Mouse (Mus musculus) forebrain, embryonic 15.5 days (tissue): Measurements from ENCODE around the gene Rnase2b. TPM values are rescaled to one million over a fixed set of nuclear protein-coding genes. Genes with fewer than 3 reads are reported as not detected.
"Not testable (repeated sequence)": the region's sequence is repeated elsewhere in the genome, so short reads cannot be mapped to it uniquely, and the experiment has no call there.

Source experiments
- ATAC-seq: fragments of 200-750 bp; cut with Nextera tagmentation; replicated peaks from 2 replicates; pipeline ENCODE4 v1.8.0; 2017; ENCODE audit warnings: mild to moderate bottlenecking, moderate TSS enrichment, moderate library complexity
- H3K27ac ChIP-seq: fragments of 300-500 bp; sonication (generic); replicated peaks from 2 replicates; pipeline ENCODE4 v1.5.1; 2015; ENCODE audit warnings: mild to moderate bottlenecking, inconsistent platforms
- H3K27me3 ChIP-seq: fragments of 300-500 bp; sonication (generic); 2 replicates; pipeline ENCODE4 v1.6.1; 2015; ENCODE audit warnings: inconsistent platforms
- H3K36me3 ChIP-seq: fragments of 300-500 bp; sonication (generic); 2 replicates; pipeline ENCODE4 v1.6.1; 2015; ENCODE audit warnings: mild to moderate bottlenecking, inconsistent platforms
- H3K4me1 ChIP-seq: fragments of 300-500 bp; sonication (generic); 2 replicates; pipeline ENCODE4 v1.6.1; 2015; ENCODE audit warnings: inconsistent platforms
- H3K4me2 ChIP-seq: fragments of 300-500 bp; sonication (generic); replicated peaks from 2 replicates; pipeline ENCODE4 v1.6.1; 2015; ENCODE audit warnings: mild to moderate bottlenecking, inconsistent platforms
- H3K4me3 ChIP-seq: fragments of 300-500 bp; sonication (generic); 2 replicates; pipeline ENCODE4 v1.5.1; 2015; ENCODE audit warnings: mild to moderate bottlenecking, inconsistent platforms
- H3K9ac ChIP-seq: fragments of 300-500 bp; sonication (generic); replicated peaks from 2 replicates; pipeline ENCODE4 v1.6.1; 2015; ENCODE audit warnings: mild to moderate bottlenecking, inconsistent platforms
- H3K9me3 ChIP-seq: fragments of 300-500 bp; sonication (generic); 2 replicates; pipeline ENCODE4 v1.6.1; 2016; ENCODE audit warnings: inconsistent platforms
- WGBS: fragments of 180-500 bp; shearing (Covaris S2); methylation state at CpG from one replicate; pipeline ENCODE4 v1.1.7; 2015; ENCODE audit warnings: mixed read lengths; 5-methylcytosine and 5-hydroxymethylcytosine counted together
- polyA plus RNA-seq: library from polyadenylated mRNA; unstranded; fragments of >200 nt; fragmentation: Nextera tagmentation; extraction: Ambion mirVana; gene quantifications from 2 replicates; pipeline ENCODE4 v1.2.1, GENCODE M21; 2015

Gene Rnase2b
- polyA plus RNA-seq, 1 experiment from 2014 or later = not detected

- H3K9me3 ChIP-seq = no peaks in the 10 kb centered on the region
- H3K27me3 ChIP-seq = no peaks in the 10 kb centered on the region
- no peaks in the 10 kb centered on the region for H3K4me1 ChIP-seq
- WGBS = 74% methylated on average over 4 of the region's 4 CpGs
- ATAC-seq = no peak
- no peaks in the 10 kb centered on the region for H3K36me3 ChIP-seq
- no peak overlapping the region for H3K4me2 ChIP-seq
- H3K9ac ChIP-seq = no peak overlapping the region
- H3K27ac ChIP-seq = no peak overlapping the region
- no peak overlapping the region for H3K4me3 ChIP-seq
Observed at GRCm38 (mm10) chr14:51156736-51157068, 5.4 kb upstream of the Rnase2b start.

DNA sequence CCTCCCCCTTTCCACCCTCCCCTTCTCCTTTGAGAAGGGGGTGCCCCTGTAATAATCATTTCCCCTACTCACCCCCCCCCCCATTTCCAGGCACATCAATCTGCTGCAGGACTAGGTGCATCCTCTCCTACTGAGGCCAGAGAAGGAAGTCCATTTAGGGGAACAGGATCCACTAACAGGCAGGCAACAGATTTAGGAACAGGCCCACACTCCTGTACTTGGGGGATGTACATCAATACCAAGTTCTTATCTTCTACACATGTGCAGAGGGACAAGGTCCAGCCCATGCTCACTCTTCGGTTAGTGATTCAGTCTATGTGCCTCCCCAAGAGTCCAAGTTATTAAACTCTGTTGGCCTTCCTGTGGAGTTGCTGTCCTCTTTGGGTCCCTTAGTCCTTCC, 5.0 kb upstream of the Rnase2b start:
- H3K27ac ChIP-seq = no peak overlapping the region
- no peaks in the 10 kb centered on the region for H3K4me1 ChIP-seq
- H3K4me3 ChIP-seq = no peak overlapping the region
- no peaks in the 10 kb centered on the region for H3K36me3 ChIP-seq
- ATAC-seq = no peak
- H3K9ac ChIP-seq = no peak overlapping the region
- WGBS = 87% methylated on average over 1 of the region's 1 CpGs
- no peaks in the 10 kb centered on the region for H3K9me3 ChIP-seq
- H3K4me2 ChIP-seq = no peak overlapping the region
- no peaks in the 10 kb centered on the region for H3K27me3 ChIP-seq

- not testable (repeated sequence) for H3K36me3 ChIP-seq, H3K9me3 ChIP-seq, H3K27ac ChIP-seq, H3K9ac ChIP-seq, H3K4me3 ChIP-seq, H3K27me3 ChIP-seq, H3K4me2 ChIP-seq, ATAC-seq, H3K4me1 ChIP-seq
- WGBS = 87% methylated on average over 6 of the region's 6 CpGs
Observed at GRCm38 (mm10) chr14:51163323-51163722, 1.3 kb downstream of the Rnase2b start.

GRCm38 (mm10) chr14:51165435-51165834, 3.4 kb downstream of the Rnase2b start:
- ATAC-seq = no peak
- Histone ChIP-seq H3K9me3 (no peaks in the 10 kb centered on the region), H3K27me3 (no peaks in the 10 kb centered on the region), H3K4me3 (no peak overlapping the region), H3K4me2 (no peak overlapping the region), H3K36me3 (no peaks in the 10 kb centered on the region), H3K4me1 (no peaks in the 10 kb centered on the region), H3K9ac (no peak overlapping the region), H3K27ac (no peak overlapping the region)
- WGBS = 100% methylated on average over 1 of the region's 1 CpGs

GRCm38 (mm10) chr14:51166068-51166467, 4.0 kb downstream of the Rnase2b start:
- H3K4me1 ChIP-seq = no peaks in the 10 kb centered on the region
- H3K9me3 ChIP-seq = no peaks in the 10 kb centered on the region
- H3K27ac ChIP-seq = no peak overlapping the region
- H3K27me3 ChIP-seq = no peaks in the 10 kb centered on the region
- H3K9ac ChIP-seq = no peak overlapping the region
- H3K4me3 ChIP-seq = no peak overlapping the region
- ATAC-seq = no peak
- H3K36me3 ChIP-seq = no peaks in the 10 kb centered on the region
- H3K4me2 ChIP-seq = no peak overlapping the region

GRCm38 (mm10) chr14:51172095-51172865, 10.2 kb downstream of the Rnase2b start:
- H3K4me2 ChIP-seq, H3K9me3 ChIP-seq, H3K4me3 ChIP-seq, H3K9ac ChIP-seq, H3K27ac ChIP-seq, ATAC-seq, H3K27me3 ChIP-seq, H3K36me3 ChIP-seq, H3K4me1 ChIP-seq: not testable (repeated sequence)
- 37% methylated on average over 9 of the region's 9 CpGs for WGBS

GRCm38 (mm10) chr14:51172947-51173346, 10.9 kb downstream of the Rnase2b start:
- not testable (repeated sequence) for H3K9ac ChIP-seq, H3K9me3 ChIP-seq, H3K36me3 ChIP-seq, H3K4me2 ChIP-seq, H3K27me3 ChIP-seq, ATAC-seq, H3K4me3 ChIP-seq, H3K4me1 ChIP-seq, H3K27ac ChIP-seq
- WGBS = 23% methylated on average over 4 of the region's 4 CpGs

DNA sequence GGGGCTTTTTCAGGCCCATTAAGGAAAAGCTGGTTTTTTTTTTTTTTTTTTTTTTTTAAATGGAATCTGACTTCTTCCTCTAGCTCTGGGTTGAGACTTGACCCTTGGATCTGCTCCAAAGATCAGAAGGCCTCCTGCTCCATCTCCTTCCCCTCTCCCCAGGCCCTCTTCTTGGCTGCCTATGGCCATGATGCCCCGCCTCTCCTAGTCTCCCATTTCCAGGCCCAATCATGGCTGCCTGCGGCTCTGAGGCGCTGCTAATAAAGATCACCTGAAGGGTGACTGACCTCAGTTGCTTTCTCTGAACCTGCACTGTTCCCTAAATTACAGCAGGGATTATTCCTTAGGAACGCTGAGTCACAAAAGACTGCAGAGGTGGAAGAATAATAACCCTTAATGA, 11.8 kb downstream of the Rnase2b start:
- Histone ChIP-seq H3K27me3 (no peaks in the 10 kb centered on the region), H3K9ac (no peak overlapping the region), H3K27ac (no peak overlapping the region), H3K4me1 (no peaks in the 10 kb centered on the region), H3K4me3 (no peak overlapping the region), H3K9me3 (no peaks in the 10 kb centered on the region), H3K4me2 (no peak overlapping the region), H3K36me3 (no peaks in the 10 kb centered on the region)
- WGBS = 62% methylated on average over 4 of the region's 4 CpGs
- no peak for ATAC-seq

DNA sequence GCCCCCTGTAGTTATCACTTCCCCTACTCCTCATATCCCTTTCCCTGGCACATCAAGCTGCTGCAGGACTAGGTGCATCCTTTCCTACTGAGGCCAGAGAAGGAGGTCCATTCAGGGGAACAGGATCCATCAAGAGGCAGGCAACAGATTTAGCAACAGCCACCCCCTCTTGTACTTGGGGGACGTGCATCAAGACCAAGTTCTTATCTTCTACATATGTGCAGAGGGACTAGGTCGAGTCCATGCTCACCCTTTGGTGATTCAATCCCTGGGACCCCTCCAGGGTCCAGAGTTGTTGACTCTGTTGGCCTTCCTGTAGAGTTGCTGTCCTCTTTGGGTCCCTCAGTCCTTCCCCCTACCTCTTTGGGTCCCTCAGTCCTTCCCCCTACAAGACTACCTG, 19.0 kb downstream of the Rnase2b start:
- not testable (repeated sequence) for H3K36me3 ChIP-seq, H3K27ac ChIP-seq, H3K4me1 ChIP-seq, H3K4me3 ChIP-seq, H3K9ac ChIP-seq, H3K4me2 ChIP-seq, H3K9me3 ChIP-seq, ATAC-seq, H3K27me3 ChIP-seq
- 81% methylated on average over 2 of the region's 2 CpGs for WGBS

DNA sequence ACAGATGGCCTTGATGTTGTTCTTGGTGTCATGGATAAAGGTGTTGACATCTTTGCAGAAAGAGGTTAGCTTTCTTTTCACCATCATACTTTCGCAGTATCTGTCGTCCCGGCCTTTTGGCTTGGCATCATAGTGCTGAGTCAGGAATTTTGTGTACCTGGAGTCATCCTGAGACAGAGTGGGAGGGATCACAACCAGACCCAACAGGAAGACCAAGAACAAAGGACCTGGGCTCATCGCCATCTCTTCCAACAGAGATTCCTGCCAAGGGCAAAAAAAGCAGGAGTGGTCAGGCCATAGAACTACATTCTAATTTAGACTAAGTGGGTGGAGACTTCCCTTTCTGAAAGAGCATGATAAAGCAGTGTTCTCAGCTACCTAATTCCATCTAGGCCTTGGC, 33.6 kb downstream of the Rnase2b start:
- Histone ChIP-seq H3K27ac (no peak overlapping the region), H3K4me3 (no peak overlapping the region), H3K4me2 (no peak overlapping the region), H3K27me3 (no peaks in the 10 kb centered on the region), H3K9ac (no peak overlapping the region), H3K9me3 (no peaks in the 10 kb centered on the region), H3K4me1 (no peaks in the 10 kb centered on the region), H3K36me3 (no peaks in the 10 kb centered on the region)
- no peak for ATAC-seq
- WGBS = 87% methylated on average over 4 of the region's 4 CpGs

DNA sequence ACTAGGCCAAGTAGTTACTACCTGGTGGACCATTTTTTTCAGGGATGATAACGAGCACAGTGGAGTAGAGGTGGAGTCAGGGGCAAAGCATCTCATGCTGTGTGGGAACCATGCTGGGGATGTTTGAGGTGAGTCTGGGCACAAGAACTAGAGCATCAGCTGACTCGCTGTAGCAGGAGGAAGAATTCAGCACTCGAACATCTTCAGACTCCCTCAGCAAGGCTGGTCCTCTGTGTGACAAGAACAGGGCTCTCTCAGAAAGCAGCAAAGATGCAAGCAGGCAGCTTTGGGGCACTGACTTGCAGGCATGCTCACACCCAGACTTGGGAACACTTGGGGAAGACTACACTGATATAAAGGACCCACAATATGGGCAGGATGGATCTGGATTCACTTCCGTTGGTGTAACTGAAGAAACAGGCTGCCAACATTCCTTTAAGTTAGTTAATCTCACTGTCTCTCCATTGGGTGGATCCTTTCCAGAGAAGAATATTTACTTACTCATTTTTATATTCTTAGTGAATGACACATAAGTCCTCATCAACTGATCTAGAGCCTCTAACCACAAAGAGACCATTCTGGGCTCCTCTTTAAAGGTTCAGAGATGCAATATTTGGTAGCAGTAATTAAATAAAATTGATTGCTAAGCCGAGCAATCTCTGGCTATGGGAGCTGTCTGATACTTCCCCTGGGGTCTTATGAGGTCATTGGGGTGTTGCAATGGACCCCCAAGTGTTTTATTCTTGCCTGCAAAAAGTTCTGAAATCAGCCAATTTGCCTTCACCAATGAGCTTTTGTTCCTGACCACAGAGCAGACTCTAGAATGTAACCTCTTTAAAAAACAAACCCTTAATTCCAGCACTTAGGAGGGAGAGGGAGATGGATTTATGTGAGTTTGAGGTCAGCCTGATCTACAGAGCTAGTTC, 37.3 kb downstream of the Rnase2b start, which contains the start of gene Ang2:
Gene Ang2 (minus strand): TSS at position 51 of the 926 bp plus-strand sequence.
- Histone ChIP-seq H3K4me1 (no peaks in the 10 kb centered on the region), H3K27me3 (no peaks in the 10 kb centered on the region), H3K9me3 (no peaks in the 10 kb centered on the region), H3K4me3 (no peak within 1 kb of the TSS), H3K36me3 (no peaks in the 10 kb centered on the region), H3K27ac (no peak within 1 kb of the TSS), H3K9ac (no peak within 1 kb of the TSS), H3K4me2 (no peak within 1 kb of the TSS)
- 77% methylated on average over 5 of the region's 5 CpGs for WGBS
- ATAC-seq = no peak

GRCm38 (mm10) chr14:51200054-51200453, 38.0 kb downstream of the Rnase2b start:
- 94% methylated on average over 2 of the region's 2 CpGs for WGBS
- Histone ChIP-seq H3K9ac (no peak overlapping the region), H3K4me3 (no peak overlapping the region), H3K36me3 (no peaks in the 10 kb centered on the region), H3K9me3 (no peaks in the 10 kb centered on the region), H3K27ac (no peak overlapping the region), H3K4me2 (no peak overlapping the region), H3K4me1 (no peaks in the 10 kb centered on the region), H3K27me3 (no peaks in the 10 kb centered on the region)
- ATAC-seq = no peak
